Mouse (Mus musculus) myocyte (in vitro differentiated cells): ENCODE data around the gene Vmn1r5. TPM values are rescaled to one million over a fixed set of nuclear protein-coding genes. Genes with fewer than 3 reads are reported as not detected.
"Not testable (repeated sequence)": the region's sequence is repeated elsewhere in the genome, so short reads cannot be mapped to it uniquely, and the experiment has no call there.

Experiments
- H3K27me3 ChIP-seq: one replicate; pipeline ENCODE4 v1.6.1; 2011; ENCODE audit not compliant: control insufficient read depth, insufficient read depth, insufficient read length
- H3K36me3 ChIP-seq: one replicate; pipeline ENCODE4 v1.6.1; 2011; ENCODE audit not compliant: control insufficient read depth, insufficient read depth
- H3K4me2 ChIP-seq: one replicate; pipeline ENCODE4 v1.6.1; 2011; ENCODE audit warnings: low read depth, control low read depth
- H3K4me3 ChIP-seq: one replicate; pipeline ENCODE4 v1.5.1; 2011; ENCODE audit warnings: mild to moderate bottlenecking, control low read depth, moderate library complexity
- H3K79me2 ChIP-seq: one replicate; pipeline ENCODE4 v1.6.1; 2011; ENCODE audit not compliant: control insufficient read depth, insufficient read depth
- H3ac ChIP-seq: one replicate; pipeline ENCODE4 v1.6.1; 2011; ENCODE audit not compliant: control insufficient read depth, insufficient read length
- CEBPB ChIP-seq: IDR thresholded peaks from 2 replicates; pipeline ENCODE4 v1.6.1; 2011; ENCODE audit warnings: mild to moderate bottlenecking, moderate library complexity; ENCODE audit not compliant: poor library complexity, insufficient read depth, severe bottlenecking
- E2F4 ChIP-seq: IDR thresholded peaks from one replicate; pipeline ENCODE4 v1.6.1; 2011; ENCODE audit warnings: mild to moderate bottlenecking, control low read depth, moderate library complexity; ENCODE audit not compliant: insufficient read depth
- MAX ChIP-seq: IDR thresholded peaks from one replicate; pipeline ENCODE4 v1.6.1; 2011; ENCODE audit warnings: low read depth, mild to moderate bottlenecking, control low read depth
- MYOD1 ChIP-seq, 3 experiments: IDR thresholded peaks; one replicate each; pipeline ENCODE4 v1.6.1; 2011; ENCODE audit warnings: control low read depth in 2 of 3, low read depth in 2 of 3, mild to moderate bottlenecking in 2 of 3, moderate library complexity in 1 of 3; ENCODE audit not compliant: insufficient read length in 2 of 3, control insufficient read depth in 1 of 3
- MYOG ChIP-seq, 3 experiments: IDR thresholded peaks; one replicate each; pipeline ENCODE4 v1.6.1; 2011; ENCODE audit warnings: control low read depth in 2 of 3, low read depth in 2 of 3, mild to moderate bottlenecking in 2 of 3; ENCODE audit not compliant: insufficient read length in 2 of 3, control insufficient read depth in 1 of 3, insufficient read depth in 1 of 3
- POLR2A ChIP-seq: IDR thresholded peaks from one replicate; pipeline ENCODE4 v1.6.1; 2011; ENCODE audit warnings: low read depth, mild to moderate bottlenecking, control low read depth, moderate library complexity; ENCODE audit not compliant: insufficient read length
- POLR2AphosphoS2 ChIP-seq: IDR thresholded peaks from one replicate; pipeline ENCODE4 v1.6.1; 2011; ENCODE audit warnings: low read depth, control low read depth; ENCODE audit not compliant: insufficient read length
- REST ChIP-seq: IDR thresholded peaks from one replicate; pipeline ENCODE4 v1.6.1; 2011; ENCODE audit warnings: mild to moderate bottlenecking, control low read depth, moderate library complexity; ENCODE audit not compliant: insufficient read depth, insufficient read length
- SRF ChIP-seq: IDR thresholded peaks from one replicate; pipeline ENCODE4 v1.6.1; 2011; ENCODE audit warnings: low read depth; ENCODE audit not compliant: control insufficient read depth, insufficient read length
- TCF12 ChIP-seq: IDR thresholded peaks from one replicate; pipeline ENCODE4 v1.6.1; 2011; ENCODE audit warnings: mild to moderate bottlenecking, control low read depth; ENCODE audit not compliant: poor library complexity, insufficient read depth, severe bottlenecking
- TCF3 ChIP-seq: IDR thresholded peaks from one replicate; pipeline ENCODE4 v1.6.1; 2011; ENCODE audit warnings: low read depth, control low read depth; ENCODE audit not compliant: insufficient read length
- USF1 ChIP-seq: IDR thresholded peaks from one replicate; pipeline ENCODE4 v1.6.1; 2011; ENCODE audit warnings: low read depth, mild to moderate bottlenecking, control low read depth, moderate library complexity
- polyA plus RNA-seq: library from polyadenylated mRNA; unstranded; fragments of >200 nt; fragmentation: generic; extraction: Trizol; gene quantifications from one replicate; pipeline ENCODE4 v1.2.1, GENCODE M21; 2012; ENCODE audit warnings: missing spikeins

The Vmn1r5 gene
- polyA plus RNA-seq, 1 experiment, result not detected

DNA sequence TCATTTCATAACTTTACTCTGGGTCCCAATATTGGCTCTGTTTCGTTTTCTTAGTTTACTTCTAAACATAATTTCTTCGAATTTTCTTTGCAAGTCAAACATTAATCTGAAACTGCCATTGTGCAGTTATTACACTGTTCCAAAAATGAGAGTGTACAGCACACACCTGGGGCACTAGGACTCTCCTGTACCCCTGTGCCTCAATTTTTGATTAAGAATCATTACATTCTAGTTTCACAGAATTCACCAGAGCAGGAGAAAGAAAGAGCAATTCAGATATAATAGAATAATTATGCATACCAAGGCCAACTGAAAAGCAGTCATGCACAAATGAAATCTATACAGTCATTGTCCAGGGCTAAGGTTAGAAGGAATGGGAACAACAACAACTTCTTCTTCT lies 37.6 kb upstream of the Vmn1r5 start:
- Histone ChIP-seq H3K27me3 (no peaks in the 10 kb centered on the region), H3ac (no peak overlapping the region), H3K4me3 (no peak overlapping the region), H3K4me2 (no peak overlapping the region), H3K79me2 (no peaks in the 10 kb centered on the region), H3K36me3 (no peaks in the 10 kb centered on the region)
- TF ChIP-seq TCF3 (no peak), MAX (no peak), CEBPB (no peak), REST (no peak), E2F4 (no peak), SRF (no peak)

GRCm38 (mm10) chr6:56934366-56934765 lies 35.7 kb upstream of the Vmn1r5 start:
- no peak overlapping the region for H3K4me3 ChIP-seq
- no peak overlapping the region for H3ac ChIP-seq
- peak overlapping the region; percentile 30 for H3K4me2 ChIP-seq
- H3K27me3 ChIP-seq, result no peaks in the 10 kb centered on the region
- TF ChIP-seq MYOG (IDR thresholded peaks at IDR 0.05; ENCODE audit: control insufficient read depth in 1 of 3, insufficient read depth in 1 of 3, insufficient read length in 2 of 3, low read depth in 2 of 3), result no peak
- TF ChIP-seq MAX, result no peak
- no peak for TF ChIP-seq TCF12
- no peak for TF ChIP-seq MYOD1 (IDR thresholded peaks at IDR 0.05; ENCODE audit: control insufficient read depth in 1 of 3, insufficient read length in 2 of 3, low read depth in 2 of 3)
- TF ChIP-seq CEBPB, result no peak
- TF ChIP-seq REST, result no peak
- TF ChIP-seq POLR2A, result no peak
- TF ChIP-seq SRF, result no peak
- TF ChIP-seq POLR2AphosphoS2, result no peak
- no peak for TF ChIP-seq USF1
- TF ChIP-seq E2F4, result no peak
- TF ChIP-seq TCF3, result no peak
- H3K79me2 ChIP-seq, result no peaks in the 10 kb centered on the region
- H3K36me3 ChIP-seq, result no peaks in the 10 kb centered on the region

DNA sequence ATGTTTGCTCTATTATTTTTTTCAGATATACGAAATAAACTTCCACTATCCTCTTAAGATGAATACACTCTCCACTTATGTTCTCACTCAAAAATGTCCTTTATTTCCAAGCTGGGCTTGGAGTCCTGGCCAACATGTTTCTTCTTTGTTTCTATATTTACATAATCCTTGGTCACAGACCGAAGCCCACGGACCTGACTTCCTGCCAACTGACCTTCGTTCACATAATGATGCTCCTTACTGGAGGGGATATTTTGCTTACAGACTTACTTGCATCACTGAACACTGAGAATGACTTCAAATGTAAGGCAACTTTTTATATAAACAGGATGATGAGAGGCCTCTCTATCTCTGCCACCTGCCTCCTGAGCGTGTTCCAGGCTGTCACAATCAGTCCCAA lies 13.6 kb upstream of the Vmn1r5 start:
- Histone ChIP-seq H3K36me3 (no peaks in the 10 kb centered on the region), H3K4me3 (no peak overlapping the region), H3ac (no peak overlapping the region), H3K4me2 (no peak overlapping the region), H3K27me3 (no peaks in the 10 kb centered on the region), H3K79me2 (no peaks in the 10 kb centered on the region)
- no peak for TF ChIP-seq MYOD1 (IDR thresholded peaks at IDR 0.05; ENCODE audit: control insufficient read depth in 1 of 3, insufficient read length in 2 of 3, low read depth in 2 of 3)
- no peak for TF ChIP-seq POLR2AphosphoS2
- no peak for TF ChIP-seq CEBPB
- TF ChIP-seq REST, result no peak
- TF ChIP-seq USF1, result no peak
- no peak for TF ChIP-seq E2F4
- no peak for TF ChIP-seq POLR2A

- H3ac ChIP-seq, result no peak within 1 kb of the TSS
- no peaks in the 10 kb centered on the region for H3K79me2 ChIP-seq
- H3K27me3 ChIP-seq, result no peaks in the 10 kb centered on the region
- no peak within 1 kb of the TSS for H3K4me3 ChIP-seq
- no peaks in the 10 kb centered on the region for H3K36me3 ChIP-seq
- TF ChIP-seq POLR2A, result no peak
- no peak for TF ChIP-seq USF1
- no peak for TF ChIP-seq E2F4
- no peak for TF ChIP-seq SRF
- TF ChIP-seq REST, result no peak
- TF ChIP-seq MYOG (IDR thresholded peaks at IDR 0.05; ENCODE audit: control insufficient read depth in 1 of 3, insufficient read depth in 1 of 3, insufficient read length in 2 of 3, low read depth in 2 of 3), result no peak
- TF ChIP-seq TCF3, result no peak
- H3K4me2 ChIP-seq, result no peak within 1 kb of the TSS
Observed at GRCm38 (mm10) chr6:56996943-56997342, 26.9 kb downstream of the Vmn1r5 start, which contains the start of gene Vmn1r6. Gene Vmn1r6, plus strand, starts transcription at chr6:56997243.

DNA sequence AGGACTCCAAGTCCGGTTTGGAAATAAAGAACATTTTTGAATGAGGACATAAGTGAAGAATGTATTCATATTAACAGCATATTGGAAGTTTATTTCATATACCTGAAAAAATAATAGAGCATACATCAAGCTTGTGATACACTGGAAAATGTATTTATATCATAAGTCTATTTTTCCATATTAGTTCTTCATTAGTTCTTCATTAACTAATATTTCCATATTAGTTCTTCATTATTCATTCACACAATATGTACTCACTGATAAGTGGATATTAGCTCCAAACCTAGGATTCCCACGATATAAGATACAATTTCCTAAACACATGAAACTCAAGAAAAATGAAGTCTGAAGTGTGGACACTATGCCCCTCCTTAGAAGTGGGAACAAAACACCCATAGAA lies 55.2 kb downstream of the Vmn1r5 start, which contains the start of gene Vmn1r7:
Gene Vmn1r7, minus strand, starts transcription at position 101 of the 400 bp plus-strand sequence.
- not testable (repeated sequence) for H3ac ChIP-seq, H3K36me3 ChIP-seq, H3K79me2 ChIP-seq, H3K4me3 ChIP-seq, H3K27me3 ChIP-seq, H3K4me2 ChIP-seq

DNA sequence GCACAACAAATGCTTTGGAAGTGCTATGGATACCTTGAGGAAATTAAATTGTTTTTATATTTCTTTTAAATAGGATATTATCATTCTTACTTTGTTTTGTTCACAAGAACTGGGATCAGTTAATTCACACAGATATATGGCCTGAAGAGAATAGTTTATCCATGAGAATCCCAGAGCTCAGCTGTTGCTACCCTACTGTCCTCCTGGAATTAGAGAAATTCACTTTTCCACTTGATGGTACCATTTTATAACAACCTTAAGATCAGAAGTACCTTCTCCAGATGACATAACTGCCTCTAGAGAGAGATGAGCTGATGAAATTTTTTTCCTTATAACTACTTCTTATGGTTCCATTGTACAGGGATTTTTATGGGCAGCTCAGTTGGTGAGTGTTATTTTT lies 61.9 kb downstream of the Vmn1r5 start, which contains the start of gene Vmn1r8:
Gene Vmn1r8, plus strand, starts transcription at position 301 of the 400 bp plus-strand sequence.
- H3ac ChIP-seq, result no peak within 1 kb of the TSS
- H3K4me3 ChIP-seq, result no peak within 1 kb of the TSS
- no peak for TF ChIP-seq POLR2AphosphoS2
- H3K79me2 ChIP-seq, result no peaks in the 10 kb centered on the region
- H3K36me3 ChIP-seq, result no peaks in the 10 kb centered on the region
- no peak within 1 kb of the TSS for H3K4me2 ChIP-seq
- no peaks in the 10 kb centered on the region for H3K27me3 ChIP-seq
